Mouse (Mus musculus) megakaryocyte progenitor cell, adult 5-6 weeks (primary cell): ENCODE results near the gene Mrpl3. TPM values are rescaled to one million over a fixed set of nuclear protein-coding genes. Genes with fewer than 3 reads are reported as not detected.
"Not testable (repeated sequence)": the region's sequence is repeated elsewhere in the genome, so short reads cannot be mapped to it uniquely, and the experiment has no call there.

Source experiments
- ATAC-seq: replicated peaks from 2 replicates; pipeline ENCODE4 v1.8.0; 2016; ENCODE audit warnings: mild to moderate bottlenecking, moderate TSS enrichment, inconsistent platforms; ENCODE audit not compliant: poor library complexity
- total RNA-seq, 2 experiments: library from RNA; stranded (forward) in 1 of 2; stranded (reverse) in 1 of 2; fragments of 157-497, 149-512 nt in 1 of 2; fragments of 200-1000 nt in 1 of 2; gene quantifications; 2 replicates each; pipeline versions ENCODE4 v1.2.3 to v1.2.4; 2015 to 2017

Mrpl3 gene
- 109 and 120 TPM in 2 replicates for total RNA-seq (2015)
- total RNA-seq (2017), result 100 and 131 TPM in 2 replicates

- ATAC-seq, result peak; percentile 98
Measured at GRCm38 (mm10) chr9:105053147-105053557, at the start of gene Mrpl3. Gene Mrpl3 (plus strand): TSS chr9:105053239.

DNA sequence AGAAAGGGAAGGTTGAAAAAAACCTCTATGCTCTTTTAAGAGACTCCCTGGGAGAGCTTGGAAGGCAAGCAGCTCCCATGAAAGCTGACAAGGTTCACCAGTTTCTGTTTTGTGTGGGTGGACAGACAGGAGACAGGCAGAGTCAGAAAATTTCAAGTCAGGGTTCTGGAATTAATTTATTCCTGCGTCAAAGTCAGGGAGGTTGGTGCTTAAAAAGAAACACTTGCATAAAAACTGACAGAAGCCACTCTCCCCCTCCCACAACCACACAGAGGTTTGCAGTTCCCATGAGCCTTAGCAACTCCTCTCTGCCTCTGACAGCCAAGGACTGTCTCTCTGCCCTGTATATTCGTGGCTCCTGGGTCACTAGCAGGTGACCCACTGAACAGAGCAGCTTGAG is 42.3 kb upstream of the Mrpl3 start:
- ATAC-seq, result no peak

GRCm38 (mm10) chr9:105018186-105018585 is 34.9 kb upstream of the Mrpl3 start:
- ATAC-seq, result no peak

- ATAC-seq, result no peak
Measured at GRCm38 (mm10) chr9:105028311-105028710, 24.7 kb upstream of the Mrpl3 start.

GRCm38 (mm10) chr9:105032572-105032971 is 20.5 kb upstream of the Mrpl3 start:
- ATAC-seq, result no peak

DNA sequence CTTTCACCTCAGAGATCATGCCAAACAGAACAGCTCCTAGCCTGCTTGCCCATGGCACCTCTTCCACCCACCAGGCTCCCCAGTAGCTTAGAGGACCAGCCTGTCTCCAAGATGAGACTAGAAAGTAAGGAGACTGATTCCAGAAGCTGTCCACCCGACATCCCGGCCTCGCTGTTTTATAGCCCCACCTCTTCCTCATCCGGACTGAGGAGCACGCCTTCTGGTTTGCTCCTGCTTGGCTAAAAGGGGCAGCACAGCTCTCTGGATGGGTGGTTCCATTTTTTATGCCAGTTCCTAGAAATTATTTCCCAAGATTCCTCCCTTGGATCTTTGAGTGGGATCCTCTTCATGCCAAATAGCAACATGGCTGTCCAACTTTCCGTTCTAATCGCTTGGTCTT is 19.4 kb upstream of the Mrpl3 start:
- ATAC-seq, result no peak

- no peak for ATAC-seq
Measured at GRCm38 (mm10) chr9:105037847-105038246, 15.2 kb upstream of the Mrpl3 start.

- no peak for ATAC-seq
Measured at GRCm38 (mm10) chr9:105046014-105046413, 7.0 kb upstream of the Mrpl3 start.

DNA sequence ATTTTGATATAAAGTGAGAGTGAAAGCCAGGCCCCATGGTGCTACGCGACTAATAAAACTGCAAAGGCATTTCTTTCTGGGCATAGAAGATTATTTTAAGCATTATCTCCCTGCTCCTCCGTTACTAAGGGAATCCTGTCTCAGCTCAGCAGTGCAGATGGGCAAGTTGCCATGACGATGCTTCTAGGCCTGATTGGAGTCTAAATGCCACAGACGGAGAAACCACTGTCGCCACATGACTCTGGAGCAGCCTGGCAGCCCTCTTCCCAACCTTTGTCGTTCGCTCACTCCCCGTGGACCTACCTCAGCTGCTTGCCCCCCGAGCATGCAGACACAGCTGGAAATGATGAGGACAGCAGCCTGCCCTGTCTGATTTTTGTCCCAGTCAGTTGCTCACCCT is 4.7 kb upstream of the Mrpl3 start:
- no peak for ATAC-seq

GRCm38 (mm10) chr9:105049636-105050035 is 3.4 kb upstream of the Mrpl3 start:
- ATAC-seq, result no peak

DNA sequence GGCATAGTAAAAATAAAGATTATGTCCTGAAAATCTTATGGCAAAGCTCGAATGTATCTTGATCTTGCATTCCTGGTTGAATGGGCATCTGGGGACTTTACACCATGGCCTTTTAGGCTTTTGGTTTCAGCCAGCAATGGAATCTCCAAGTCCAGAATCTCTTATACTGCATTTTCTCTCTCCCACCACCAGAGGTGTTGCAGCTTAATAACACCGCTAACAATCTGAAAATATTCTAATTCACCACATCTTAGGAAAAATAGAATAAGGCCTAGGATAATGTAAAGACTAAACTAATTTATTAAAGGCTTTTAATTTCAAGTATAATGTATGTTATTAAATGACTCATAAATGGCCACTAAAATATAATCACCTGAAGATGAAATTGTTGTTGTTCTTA is 2.8 kb upstream of the Mrpl3 start:
- ATAC-seq, result no peak

- ATAC-seq, result peak; percentile 19; the same call in 1 of the 2 replicates
Measured at GRCm38 (mm10) chr9:105053812-105054211, 773 bp downstream of the Mrpl3 start.

DNA sequence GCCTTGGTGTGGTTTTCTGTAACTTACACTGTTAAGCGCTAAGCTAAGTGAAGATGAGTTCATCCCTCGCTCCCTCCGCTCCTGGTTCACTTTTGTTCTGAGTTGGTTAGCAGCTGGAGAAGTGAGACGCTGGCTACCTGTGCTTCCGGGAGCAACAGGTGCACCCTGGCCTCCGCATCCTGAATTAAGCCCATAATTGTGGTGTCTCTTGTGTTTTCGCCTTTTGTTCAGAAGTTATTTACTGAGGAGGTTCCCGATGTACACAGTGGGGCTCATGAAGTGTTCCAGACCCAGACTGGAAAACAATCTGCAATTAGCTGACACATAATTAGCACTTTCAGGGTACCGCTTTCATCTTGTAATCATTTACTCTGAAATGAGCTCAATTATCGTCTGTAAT is 16.1 kb downstream of the Mrpl3 start:
- no peak for ATAC-seq

GRCm38 (mm10) chr9:105072991-105073748 is 20.1 kb downstream of the Mrpl3 start:
- no peak for ATAC-seq

GRCm38 (mm10) chr9:105074851-105075250 is 21.8 kb downstream of the Mrpl3 start:
- no peak for ATAC-seq

DNA sequence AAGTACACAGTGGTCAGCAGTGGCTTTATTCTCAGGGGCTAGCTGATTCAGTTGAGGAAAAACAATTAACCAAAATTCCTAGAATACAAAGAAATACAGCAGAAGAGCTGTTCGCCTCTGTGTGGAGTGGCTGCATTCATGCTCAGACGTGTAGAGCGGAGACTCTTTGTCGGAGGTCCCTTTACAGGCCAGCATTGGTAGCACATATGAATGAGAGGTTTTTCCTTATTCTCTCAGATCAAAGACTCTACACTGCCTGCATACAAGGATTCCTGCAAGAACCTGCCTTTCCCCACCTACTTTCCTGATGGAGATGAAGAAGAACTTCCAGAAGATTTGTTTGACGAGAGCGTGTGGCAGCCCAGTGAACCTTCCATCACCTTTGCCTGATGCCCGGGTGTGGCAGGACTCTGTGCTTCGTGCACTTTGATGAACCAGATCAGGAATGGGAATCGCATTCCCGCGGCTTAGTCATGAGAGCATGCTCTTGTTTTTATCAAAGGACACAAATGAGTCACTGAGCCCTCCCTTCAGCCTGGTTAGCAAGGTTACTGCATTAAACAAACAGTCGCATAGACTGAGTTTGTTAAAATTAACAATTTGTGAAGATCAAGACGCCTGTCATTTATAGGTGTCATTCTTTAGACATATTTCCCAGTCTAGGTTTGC is 23.9 kb downstream of the Mrpl3 start:
- no peak for ATAC-seq

DNA sequence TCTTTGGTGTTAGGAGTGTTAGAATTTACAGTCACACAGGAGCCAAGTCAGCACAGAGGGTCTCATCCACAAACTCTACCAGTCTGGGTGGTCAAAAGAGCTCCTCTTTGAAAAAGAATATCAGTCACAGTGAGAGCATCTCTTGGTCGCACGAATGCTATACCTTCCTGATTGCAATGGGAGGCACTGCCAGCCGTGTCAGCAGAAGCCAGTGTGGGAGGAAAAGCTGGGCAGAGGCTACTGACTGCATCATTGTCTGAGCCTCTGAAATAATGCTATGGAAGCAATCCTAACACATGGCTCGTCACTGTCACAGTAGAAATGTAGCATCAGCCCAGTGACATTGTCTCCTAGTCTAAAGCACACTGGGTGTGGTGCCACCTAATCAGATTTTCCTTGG is 25.4 kb downstream of the Mrpl3 start:
- no peak for ATAC-seq

- ATAC-seq, result no peak
Measured at GRCm38 (mm10) chr9:105080246-105080645, 27.2 kb downstream of the Mrpl3 start.

DNA sequence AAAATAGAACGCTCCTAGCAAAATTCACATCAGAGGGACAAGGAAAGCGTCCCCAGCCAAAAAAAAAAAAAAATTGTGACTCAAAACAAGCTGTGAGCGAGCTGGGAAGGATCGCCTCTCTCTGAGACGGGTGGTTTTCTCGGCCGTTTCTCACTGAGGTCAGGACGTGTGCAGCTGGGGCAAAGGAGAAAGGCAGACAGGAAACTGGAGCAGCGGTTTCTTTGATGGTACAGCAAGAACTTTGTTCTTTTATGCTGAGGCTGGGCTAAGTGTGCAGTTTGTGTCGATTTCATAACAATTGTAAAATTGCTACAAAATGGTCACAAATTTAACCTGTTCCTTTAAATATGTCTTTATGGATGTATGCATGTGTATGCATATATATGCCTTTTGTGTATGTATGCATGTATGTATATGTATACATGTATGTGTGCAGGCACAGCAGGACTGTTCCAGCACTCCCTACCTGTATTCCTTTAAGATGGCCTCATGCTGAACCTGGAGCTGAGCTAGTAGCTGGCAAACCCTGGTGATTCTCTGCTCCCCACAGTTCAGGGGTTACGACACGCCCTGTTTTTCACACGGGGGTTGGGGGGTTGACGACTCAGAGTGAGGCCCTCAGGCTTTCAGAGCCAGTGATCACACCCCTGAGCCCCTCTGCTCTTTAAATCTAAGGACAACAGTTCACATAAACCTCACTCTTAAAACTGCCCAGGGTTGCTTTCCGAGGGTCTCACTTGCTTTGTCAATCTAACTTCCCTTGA is 48.0 kb downstream of the Mrpl3 start:
- ATAC-seq, result peak; percentile 46; the same call in 1 of the 2 replicates

- ATAC-seq, result no peak
Measured at GRCm38 (mm10) chr9:105101911-105102310, 48.9 kb downstream of the Mrpl3 start.

GRCm38 (mm10) chr9:105103893-105104292 is 50.9 kb downstream of the Mrpl3 start:
- no peak for ATAC-seq

GRCm38 (mm10) chr9:105125206-105125605 is 72.2 kb downstream of the Mrpl3 start:
- not testable (repeated sequence) for ATAC-seq
